28 mouse cellular contexts compared by ENCODE assay signal in the genomic region with DNA sequence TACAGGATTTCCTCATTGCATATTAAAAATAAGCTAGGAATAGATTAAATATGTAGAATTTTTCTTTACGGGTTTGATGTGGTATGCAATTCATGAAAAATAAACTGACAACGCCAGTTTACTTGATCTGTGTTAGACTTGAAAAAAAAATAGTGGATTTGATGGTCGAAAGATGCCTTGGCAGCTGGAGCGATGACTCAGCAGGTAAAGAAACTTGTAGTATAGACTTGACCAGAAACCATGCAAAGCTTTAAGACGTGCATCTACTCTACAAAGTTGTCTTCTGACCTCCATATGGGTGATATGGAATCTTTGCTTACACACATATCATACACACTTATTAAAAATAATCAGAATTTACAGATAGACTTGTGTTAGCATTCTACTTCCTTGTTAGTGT.
"Had no signal": no experiment of that assay in that cellular context is flagged by ENCODE, and none has a peak within 500 bp of the region (broad histone marks: within the 10 kb centered on the region; RNA-seq: fewer than 3 reads in every experiment).

No protein-coding gene starts in this region.

- H3K27ac ChIP-seq: gastrocnemius, adult 2 months; heart, embryonic 10.5 days; heart, embryonic 13.5 days; heart, embryonic 15.5 days; hindbrain, embryonic 13.5 days; hindbrain, embryonic 15.5 days; intestine, embryonic 15.5 days; kidney, embryonic 15.5 days; kidney, postnatal 0 days; limb, embryonic 10.5 days; limb, embryonic 12.5 days; liver, embryonic 13.5 days; liver, embryonic 15.5 days had no signal

- H3K9me3 ChIP-seq: heart, embryonic 10.5 days; heart, embryonic 13.5 days; heart, embryonic 15.5 days; hindbrain, embryonic 13.5 days; hindbrain, embryonic 15.5 days; intestine, embryonic 15.5 days; kidney, embryonic 15.5 days; limb, embryonic 10.5 days; limb, embryonic 12.5 days; liver, embryonic 13.5 days; liver, embryonic 15.5 days had no signal

- H3K9ac ChIP-seq: heart, embryonic 13.5 days; heart, embryonic 15.5 days; hindbrain, embryonic 13.5 days; hindbrain, embryonic 15.5 days; intestine, embryonic 15.5 days; kidney, embryonic 15.5 days; limb, embryonic 12.5 days; liver, embryonic 13.5 days; liver, embryonic 15.5 days had no signal

- H3K4me2 ChIP-seq: heart, embryonic 13.5 days; heart, embryonic 15.5 days; hindbrain, embryonic 13.5 days; hindbrain, embryonic 15.5 days; intestine, embryonic 15.5 days; kidney, embryonic 15.5 days; limb, embryonic 12.5 days; liver, embryonic 11.5 days; liver, embryonic 13.5 days; liver, embryonic 15.5 days had no signal

- H3K4me3 ChIP-seq: gastrocnemius, adult 2 months; heart, embryonic 10.5 days; heart, embryonic 13.5 days; heart, embryonic 15.5 days; hindbrain, embryonic 13.5 days; hindbrain, embryonic 15.5 days; intestine, embryonic 15.5 days; kidney, embryonic 15.5 days; limb, embryonic 10.5 days; limb, embryonic 12.5 days; liver, embryonic 13.5 days; liver, embryonic 15.5 days had no signal

- ATAC-seq: inflammation-experienced regulatory T-cells, adult 6 months; intestine, embryonic 15.5 days; intestine, postnatal 0 days had no signal

- H3K27me3 ChIP-seq: heart, embryonic 13.5 days; heart, embryonic 15.5 days; hindbrain, embryonic 13.5 days; hindbrain, embryonic 15.5 days; intestine, embryonic 15.5 days; kidney, embryonic 15.5 days; limb, embryonic 12.5 days; liver, embryonic 13.5 days; liver, embryonic 15.5 days had no signal

- DNase-seq: gastrocnemius, adult 2 months; gastrocnemius, postnatal 10 days; gastrocnemius, postnatal 25 days; heart, adult 18-20 months; heart, postnatal 14 days; heart, postnatal 36 days; kidney, adult 18-20 months; kidney, adult 9 months; kidney, postnatal 14 days; kidney, postnatal 36 days; layer of hippocampus, adult 9-11 months; layer of hippocampus, postnatal 36 days; liver; liver, embryonic 13.5 days had no signal

- H3K4me1 ChIP-seq: heart, embryonic 10.5 days; heart, embryonic 13.5 days; heart, embryonic 15.5 days; hindbrain, embryonic 13.5 days; hindbrain, embryonic 15.5 days; intestine, embryonic 15.5 days; kidney, embryonic 15.5 days; limb, embryonic 10.5 days; limb, embryonic 12.5 days; liver, embryonic 13.5 days; liver, embryonic 15.5 days had no signal
